Mouse (Mus musculus) cerebellum, adult 9-10 months (tissue): ENCODE results near the gene Vav3.
"Not testable (repeated sequence)": the region's sequence is repeated elsewhere in the genome, so short reads cannot be mapped to it uniquely, and the experiment has no call there.

Experiments
- DNase-seq: peaks from one replicate; pipeline ENCODE4 v3.0.0; 2022

Vav3 gene

GRCm38 (mm10) chr3:109448249-109448648 lies 107.8 kb downstream of the Vav3 start:
- DNase-seq = not testable (repeated sequence)

DNA sequence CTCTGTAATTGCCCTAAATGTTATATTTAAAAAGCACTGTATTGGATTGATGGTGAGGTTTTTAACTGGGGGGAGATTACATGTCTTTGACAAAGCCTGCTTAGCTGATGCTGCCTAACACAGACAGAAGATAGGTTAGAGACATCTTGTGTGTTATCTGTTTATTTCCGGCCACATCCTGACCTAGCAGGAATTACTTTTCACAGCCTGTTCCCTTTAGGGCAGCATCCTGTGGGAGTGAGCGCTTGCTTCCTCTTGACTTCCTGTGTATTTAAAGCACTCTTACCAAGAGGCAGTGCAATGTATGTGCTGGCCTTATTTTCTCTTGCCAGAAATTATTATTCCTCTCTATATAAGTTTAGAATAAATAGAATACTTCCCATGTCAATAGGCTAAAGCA lies 111.5 kb downstream of the Vav3 start:
- no peak for DNase-seq

DNA sequence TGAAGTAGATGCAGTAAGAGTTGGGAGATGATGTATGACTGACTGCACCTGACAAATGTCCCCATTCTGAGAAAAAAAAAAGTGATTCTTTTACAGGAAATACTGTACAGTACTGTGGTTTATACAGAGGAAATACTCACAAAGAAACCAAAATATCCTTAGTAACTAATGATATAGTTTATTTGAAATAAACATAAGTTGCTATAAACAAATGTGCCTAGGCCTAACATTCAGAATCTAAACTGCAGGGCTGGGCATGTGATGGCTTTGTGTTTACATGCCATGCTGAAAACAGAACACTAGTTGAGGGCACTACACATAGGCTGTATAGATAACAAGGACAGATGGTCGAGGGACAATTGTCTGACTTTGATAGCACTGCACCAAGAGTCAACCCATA lies 114.2 kb downstream of the Vav3 start:
- no peak for DNase-seq

GRCm38 (mm10) chr3:109456340-109456739 lies 115.9 kb downstream of the Vav3 start:
- no peak for DNase-seq

DNA sequence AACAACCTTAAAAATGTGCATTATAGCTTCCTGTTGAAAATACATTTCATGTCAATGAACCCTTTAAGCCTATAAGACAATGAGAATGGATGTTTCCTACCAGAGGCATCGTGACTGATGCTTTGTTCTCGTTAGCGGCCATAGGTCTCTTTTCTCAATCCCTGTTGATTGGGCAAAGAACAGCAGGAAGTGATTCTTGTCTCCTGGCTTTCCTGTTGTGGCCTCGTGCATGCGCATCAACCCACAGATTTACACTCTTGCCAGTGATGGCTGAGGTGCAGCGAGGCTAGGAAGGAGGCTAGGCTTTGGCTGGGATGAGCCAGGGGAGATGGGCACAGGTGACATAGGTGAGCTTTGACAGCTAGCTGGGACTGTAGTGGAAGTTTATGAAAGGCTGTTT lies 123.2 kb downstream of the Vav3 start:
- no peak for DNase-seq

DNA sequence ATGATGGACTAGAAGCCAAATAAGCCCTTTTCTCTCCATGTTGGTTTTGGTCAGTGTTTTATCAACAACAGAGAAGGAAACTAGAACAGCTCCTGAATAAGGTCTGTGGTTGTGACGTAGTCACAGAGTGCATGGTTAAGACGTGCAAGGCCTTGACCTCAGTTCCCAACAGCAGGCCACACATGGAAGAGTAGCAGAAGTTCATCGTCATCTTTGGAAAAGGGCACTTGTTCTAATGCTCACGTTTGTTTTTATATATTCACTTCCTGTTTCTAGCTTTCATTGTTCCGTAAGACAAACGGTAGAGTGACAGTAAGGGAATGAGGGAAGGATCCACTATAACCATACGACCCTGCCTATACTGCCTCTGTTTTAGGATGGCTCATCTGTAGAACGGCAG lies 124.1 kb downstream of the Vav3 start:
- no peak for DNase-seq

DNA sequence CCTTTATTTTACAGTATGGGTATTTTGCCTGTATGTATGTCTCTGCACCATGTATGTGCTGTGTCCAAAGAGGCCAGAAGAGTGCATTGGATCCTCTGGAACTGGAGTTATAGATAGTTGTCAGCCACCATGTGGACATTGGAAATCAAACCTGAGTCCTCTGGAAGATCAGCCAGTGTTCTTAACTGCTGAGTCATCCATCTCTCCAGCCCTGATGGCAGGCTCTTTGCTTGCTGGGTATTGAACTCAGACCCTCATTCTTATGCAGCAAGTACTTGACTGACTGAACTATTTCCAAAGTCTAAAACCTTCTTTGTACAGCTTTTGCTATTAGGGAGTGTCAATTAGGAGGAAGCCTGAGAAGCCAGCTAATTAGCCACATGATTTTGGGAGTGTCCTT lies 126.1 kb downstream of the Vav3 start:
- no peak for DNase-seq

- DNase-seq = no peak
Observed at GRCm38 (mm10) chr3:109467288-109467687, 126.8 kb downstream of the Vav3 start.

- DNase-seq = peak; percentile 16
Observed at GRCm38 (mm10) chr3:109469465-109469864, 129.0 kb downstream of the Vav3 start.

- no peak for DNase-seq
Observed at GRCm38 (mm10) chr3:109470651-109471255, 130.3 kb downstream of the Vav3 start.

DNA sequence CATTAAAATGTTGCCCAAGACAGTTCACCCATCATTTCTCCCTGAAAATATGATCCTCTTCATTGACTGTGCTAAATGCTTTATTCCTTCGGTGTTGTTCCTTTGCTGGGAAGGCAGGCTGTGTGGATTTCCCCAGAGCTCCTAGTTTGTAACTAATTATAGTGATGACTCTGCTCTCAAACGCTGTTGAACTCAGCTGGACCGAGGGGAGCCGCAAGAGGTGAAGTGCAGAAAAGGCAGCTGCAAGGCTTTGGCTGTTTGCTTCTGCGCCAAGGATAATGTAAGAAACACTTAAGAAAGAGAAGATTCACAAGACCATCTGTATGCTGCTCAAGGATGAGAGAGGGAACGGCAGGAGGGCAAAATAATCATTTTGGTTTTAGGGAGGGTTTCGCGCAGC lies 136.1 kb downstream of the Vav3 start:
- DNase-seq = no peak

DNA sequence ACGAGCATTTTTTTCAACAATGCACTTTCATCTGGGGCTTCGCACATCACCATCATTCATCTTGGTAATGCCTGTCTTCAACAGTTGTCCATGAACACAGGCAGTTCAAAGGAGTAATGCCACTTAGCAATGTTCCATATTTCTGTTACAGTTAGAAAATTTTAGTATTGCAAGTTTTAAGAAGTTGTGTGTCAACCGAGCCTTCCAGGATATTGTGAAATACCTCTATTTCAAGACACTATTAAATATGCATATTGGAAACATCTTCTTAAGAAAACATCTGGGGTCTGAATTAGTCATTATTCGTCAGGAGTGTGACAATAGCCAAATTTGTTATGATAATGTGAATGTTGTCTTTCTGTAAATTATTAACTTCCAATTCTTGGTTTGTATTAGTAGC lies 137.8 kb downstream of the Vav3 start:
- DNase-seq = no peak

GRCm38 (mm10) chr3:109480625-109481024 lies 140.2 kb downstream of the Vav3 start:
- no peak for DNase-seq

DNA sequence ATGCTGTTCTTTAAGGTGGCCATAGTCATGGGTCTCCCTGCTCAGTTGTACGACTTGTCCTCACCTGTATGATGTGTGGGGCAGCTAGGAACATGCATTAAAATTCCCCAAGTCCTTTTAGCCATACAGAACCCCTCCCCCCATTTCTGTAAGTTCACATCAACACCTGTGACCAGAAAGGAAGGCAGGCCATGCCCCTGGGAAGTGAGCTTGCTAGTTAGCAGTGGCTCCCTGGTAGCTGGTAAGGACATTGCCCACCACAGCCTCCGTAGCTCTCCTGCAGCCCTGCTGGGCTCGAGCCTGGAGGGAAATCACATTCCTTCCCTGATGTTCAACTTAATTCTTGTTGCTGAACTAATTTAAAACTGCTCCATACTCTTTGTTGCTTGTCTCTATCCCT lies 146.3 kb downstream of the Vav3 start:
- no peak for DNase-seq

DNA sequence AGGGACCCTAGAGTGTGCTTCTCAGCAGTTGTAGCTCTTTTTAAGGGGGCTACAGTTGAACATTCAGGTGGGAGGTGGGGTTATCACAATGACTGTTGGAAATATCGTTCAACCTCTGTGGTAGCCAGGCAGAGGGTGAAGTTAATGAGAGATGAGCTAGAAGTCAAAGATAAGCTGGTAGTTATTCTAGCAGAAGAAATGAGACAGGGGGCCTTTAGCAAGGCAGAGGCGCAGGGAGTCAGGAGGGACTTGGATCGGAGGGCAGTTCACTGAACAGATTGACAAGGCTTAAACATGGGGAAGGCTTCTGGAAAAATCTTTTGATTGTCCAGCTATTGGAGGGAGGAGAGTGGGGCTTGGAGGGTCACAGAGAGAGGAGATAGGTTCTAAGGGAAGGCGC lies 147.4 kb downstream of the Vav3 start:
- no peak for DNase-seq

- DNase-seq = no peak
Observed at GRCm38 (mm10) chr3:109488750-109489171, 148.3 kb downstream of the Vav3 start.

GRCm38 (mm10) chr3:109490561-109491296 lies 150.3 kb downstream of the Vav3 start:
- no peak for DNase-seq

GRCm38 (mm10) chr3:109491568-109491967 lies 151.1 kb downstream of the Vav3 start:
- peak; percentile 67 for DNase-seq

DNA sequence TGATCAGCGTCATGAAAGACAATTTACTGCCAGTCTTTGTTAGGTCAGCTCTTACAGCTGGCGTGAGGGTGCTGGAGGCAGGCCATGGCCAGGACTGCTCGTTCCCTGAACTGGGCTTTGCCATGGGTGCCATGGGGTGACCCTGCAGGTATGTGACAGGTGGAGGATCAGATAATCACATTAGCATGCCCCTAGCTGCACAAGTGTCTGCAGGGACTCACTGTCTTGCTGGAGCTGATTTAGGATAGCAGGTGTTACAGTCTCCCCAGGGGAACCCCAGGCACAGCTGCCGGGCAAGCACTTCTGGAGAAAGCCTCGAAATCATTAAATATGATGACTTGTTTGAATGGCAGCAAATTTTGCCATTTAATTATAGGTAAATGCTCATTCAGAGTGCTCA lies 156.0 kb downstream of the Vav3 start:
- DNase-seq = no peak

GRCm38 (mm10) chr3:109497074-109497473 lies 156.6 kb downstream of the Vav3 start:
- no peak for DNase-seq

GRCm38 (mm10) chr3:109499861-109500456 lies 159.5 kb downstream of the Vav3 start:
- DNase-seq = no peak

GRCm38 (mm10) chr3:109509784-109510183 lies 169.3 kb downstream of the Vav3 start:
- DNase-seq = no peak

DNA sequence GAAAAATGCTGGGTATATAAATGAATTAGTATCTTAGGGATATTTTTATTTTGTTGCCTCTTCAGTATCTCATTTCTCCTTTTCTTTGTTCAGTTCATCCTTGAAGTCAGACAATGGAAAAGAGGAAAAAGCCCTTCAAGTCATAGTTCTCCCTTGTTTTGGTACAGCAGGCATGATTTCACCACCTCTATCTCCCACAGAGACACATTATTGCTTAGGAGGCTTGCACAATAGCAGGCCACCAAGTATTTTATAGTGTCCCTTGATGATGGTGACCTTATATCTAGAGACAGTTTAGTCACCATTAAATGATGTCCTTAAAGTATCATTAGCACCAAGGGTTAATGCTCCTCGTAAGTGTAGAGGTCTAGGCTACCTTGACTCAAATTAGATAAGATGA lies 171.4 kb downstream of the Vav3 start:
- no peak for DNase-seq

DNA sequence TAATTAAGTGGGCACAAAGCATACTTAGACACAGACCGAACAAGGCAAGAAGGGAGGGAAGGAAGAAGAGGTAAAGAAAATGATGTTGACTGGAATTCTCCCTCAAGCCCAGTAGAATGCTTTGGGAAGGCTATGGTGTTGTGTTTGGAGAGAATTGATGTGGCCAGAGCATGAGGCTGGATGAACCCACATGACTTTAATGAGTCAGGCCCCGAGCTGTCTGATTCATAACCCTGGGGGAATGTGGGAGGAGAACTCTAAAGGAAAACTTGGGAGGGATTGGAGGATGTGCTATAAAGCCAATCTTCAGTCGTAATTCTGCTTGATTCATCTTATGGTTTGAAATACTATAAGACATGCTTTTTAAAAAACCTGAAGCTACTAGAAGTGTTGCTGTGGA lies 175.0 kb downstream of the Vav3 start:
- DNase-seq = no peak
